Mouse (Mus musculus): Measurements from ENCODE around the gene Slc17a7. TPM values are rescaled to one million over a fixed set of nuclear protein-coding genes. Genes with fewer than 3 reads are reported as not detected.

Slc17a7 gene
- polyA plus RNA-seq, 1 experiment from 2014 or later = 0.15 TPM

- no peaks in the 10 kb centered on the region for H3K27me3 ChIP-seq (replicated peaks)
- peak within 1 kb of the TSS; percentile 60 for H3K4me3 ChIP-seq (replicated peaks)
- H3K9ac ChIP-seq = peak within 1 kb of the TSS; percentile 69
- no peak within 1 kb of the TSS for H3K27ac ChIP-seq
- H3K9me3 ChIP-seq = no peaks in the 10 kb centered on the region
- H3K36me3 ChIP-seq = no peaks in the 10 kb centered on the region
- WGBS = 3% methylated on average over 29 of the region's 29 CpGs
- peak; percentile 90 for ATAC-seq
- H3K4me1 ChIP-seq (replicated peaks) = peaks cover 9% of the 10 kb centered on the region
- peak within 1 kb of the TSS; percentile 84 for H3K4me2 ChIP-seq (replicated peaks)
Observed at GRCm38 (mm10) chr7:45135993-45136567, 27.7 kb upstream of the Slc17a7 start, which contains the start of the genes Gm45713 and Flt3l. Gm45713 (minus strand) TSS chr7:45136231. Flt3l (minus strand) TSS chr7:45136432.

- H3K9ac ChIP-seq = no peak overlapping the region
- H3K4me1 ChIP-seq (replicated peaks) = peaks cover 9% of the 10 kb centered on the region
- H3K4me3 ChIP-seq (replicated peaks) = no peak overlapping the region
- H3K36me3 ChIP-seq = 0 out of 2 replicates have a peak, but pooled peaks cover 3% of the 10 kb centered on the region
- H3K9me3 ChIP-seq = no peaks in the 10 kb centered on the region
- no peaks in the 10 kb centered on the region for H3K27me3 ChIP-seq (replicated peaks)
- WGBS = 73% methylated on average over 12 of the region's 12 CpGs
- no peak for ATAC-seq
- no peak overlapping the region for H3K27ac ChIP-seq
- no peak overlapping the region for H3K4me2 ChIP-seq (replicated peaks)
Observed at GRCm38 (mm10) chr7:45137171-45138006, 26.4 kb upstream of the Slc17a7 start.

GRCm38 (mm10) chr7:45138403-45138802 is 25.3 kb upstream of the Slc17a7 start:
- Histone ChIP-seq H3K4me2 (replicated peaks) (no peak overlapping the region), H3K4me3 (replicated peaks) (no peak overlapping the region), H3K36me3 (0 out of 2 replicates have a peak, but pooled peaks cover 8% of the 10 kb centered on the region), H3K4me1 (replicated peaks) (peaks cover 9% of the 10 kb centered on the region), H3K9me3 (no peaks in the 10 kb centered on the region), H3K9ac (no peak overlapping the region), H3K27me3 (replicated peaks) (no peaks in the 10 kb centered on the region), H3K27ac (no peak overlapping the region)
- 74% methylated on average over 1 of the region's 1 CpGs for WGBS
- ATAC-seq = no peak

- H3K4me1 ChIP-seq (replicated peaks) = peaks cover 7% of the 10 kb centered on the region
- H3K9me3 ChIP-seq = no peaks in the 10 kb centered on the region
- no peak for ATAC-seq
- no peaks in the 10 kb centered on the region for H3K27me3 ChIP-seq (replicated peaks)
- H3K9ac ChIP-seq = no peak overlapping the region
- H3K36me3 ChIP-seq = peaks cover 16% of the 10 kb centered on the region
- H3K27ac ChIP-seq = no peak overlapping the region
- no peak overlapping the region for H3K4me3 ChIP-seq (replicated peaks)
- H3K4me2 ChIP-seq (replicated peaks) = no peak overlapping the region
- 64% methylated on average over 8 of the region's 8 CpGs for WGBS
Observed at GRCm38 (mm10) chr7:45139904-45140723, 23.6 kb upstream of the Slc17a7 start.

GRCm38 (mm10) chr7:45141319-45141718 is 22.4 kb upstream of the Slc17a7 start:
- H3K4me2 ChIP-seq (replicated peaks) = no peak overlapping the region
- H3K27ac ChIP-seq = no peak overlapping the region
- H3K27me3 ChIP-seq (replicated peaks) = no peaks in the 10 kb centered on the region
- no peak for ATAC-seq
- 80% methylated on average over 3 of the region's 3 CpGs for WGBS
- H3K9me3 ChIP-seq = no peaks in the 10 kb centered on the region
- H3K36me3 ChIP-seq = peaks cover 26% of the 10 kb centered on the region
- no peak overlapping the region for H3K9ac ChIP-seq
- H3K4me3 ChIP-seq (replicated peaks) = no peak overlapping the region
- H3K4me1 ChIP-seq (replicated peaks) = no peaks in the 10 kb centered on the region

- Histone ChIP-seq H3K9ac (no peak overlapping the region), H3K36me3 (peaks cover 31% of the 10 kb centered on the region), H3K9me3 (no peaks in the 10 kb centered on the region), H3K27me3 (replicated peaks) (no peaks in the 10 kb centered on the region), H3K4me2 (replicated peaks) (no peak overlapping the region), H3K27ac (no peak overlapping the region), H3K4me1 (replicated peaks) (no peaks in the 10 kb centered on the region), H3K4me3 (replicated peaks) (no peak overlapping the region)
- 81% methylated on average over 5 of the region's 5 CpGs for WGBS
- no peak for ATAC-seq
Observed at GRCm38 (mm10) chr7:45141914-45142313, 21.8 kb upstream of the Slc17a7 start.

- WGBS = 82% methylated on average over 13 of the region's 13 CpGs
Observed at GRCm38 (mm10) chr7:45144368-45145174, 19.2 kb upstream of the Slc17a7 start.

GRCm38 (mm10) chr7:45145460-45145859 is 18.3 kb upstream of the Slc17a7 start:
- no peak for ATAC-seq
- Histone ChIP-seq H3K27me3 (replicated peaks) (no peaks in the 10 kb centered on the region), H3K9ac (no peak overlapping the region), H3K9me3 (no peaks in the 10 kb centered on the region), H3K27ac (no peak overlapping the region), H3K4me3 (replicated peaks) (no peak overlapping the region), H3K36me3 (peaks cover 31% of the 10 kb centered on the region), H3K4me1 (replicated peaks) (peaks cover 10% of the 10 kb centered on the region), H3K4me2 (replicated peaks) (no peak overlapping the region)
- 95% methylated on average over 8 of the region's 8 CpGs for WGBS

More at GRCm38 (mm10) chr7:45144368-45145174, 19.2 kb upstream of the Slc17a7 start:
- no peak for ATAC-seq
- Histone ChIP-seq H3K36me3 (peaks cover 31% of the 10 kb centered on the region), H3K9me3 (no peaks in the 10 kb centered on the region), H3K4me1 (replicated peaks) (peaks cover 9% of the 10 kb centered on the region; the same call in 1 of the 2 replicates), H3K27me3 (replicated peaks) (no peaks in the 10 kb centered on the region), H3K4me3 (replicated peaks) (no peak overlapping the region), H3K9ac (no peak overlapping the region), H3K4me2 (replicated peaks) (no peak overlapping the region), H3K27ac (no peak overlapping the region)

- no peak overlapping the region for H3K4me3 ChIP-seq (replicated peaks)
- peaks cover 29% of the 10 kb centered on the region for H3K36me3 ChIP-seq
- H3K9ac ChIP-seq = no peak overlapping the region
- H3K9me3 ChIP-seq = no peaks in the 10 kb centered on the region
- H3K4me2 ChIP-seq (replicated peaks) = no peak overlapping the region
- no peaks in the 10 kb centered on the region for H3K27me3 ChIP-seq (replicated peaks)
- ATAC-seq = no peak
- no peak overlapping the region for H3K27ac ChIP-seq
- WGBS = 96% methylated on average over 11 of the region's 11 CpGs
- peaks cover 18% of the 10 kb centered on the region for H3K4me1 ChIP-seq (replicated peaks)
Observed at GRCm38 (mm10) chr7:45147267-45147666, 16.5 kb upstream of the Slc17a7 start.

GRCm38 (mm10) chr7:45147899-45148298 is 15.8 kb upstream of the Slc17a7 start:
- H3K4me3 ChIP-seq (replicated peaks) = no peak overlapping the region
- H3K36me3 ChIP-seq = peaks cover 24% of the 10 kb centered on the region
- 69% methylated on average over 11 of the region's 11 CpGs for WGBS
- no peak overlapping the region for H3K27ac ChIP-seq
- H3K4me1 ChIP-seq (replicated peaks) = peaks cover 18% of the 10 kb centered on the region
- H3K9ac ChIP-seq = no peak overlapping the region
- H3K4me2 ChIP-seq (replicated peaks) = no peak overlapping the region
- no peaks in the 10 kb centered on the region for H3K9me3 ChIP-seq
- no peaks in the 10 kb centered on the region for H3K27me3 ChIP-seq (replicated peaks)
- peak; percentile 30; the same call in 1 of the 2 replicates for ATAC-seq

GRCm38 (mm10) chr7:45148534-45149098 is 15.1 kb upstream of the Slc17a7 start:
- Histone ChIP-seq H3K9ac (no peak overlapping the region), H3K4me3 (replicated peaks) (no peak overlapping the region), H3K36me3 (peaks cover 22% of the 10 kb centered on the region), H3K4me2 (replicated peaks) (no peak overlapping the region), H3K4me1 (replicated peaks) (peaks cover 18% of the 10 kb centered on the region), H3K27me3 (replicated peaks) (no peaks in the 10 kb centered on the region), H3K9me3 (no peaks in the 10 kb centered on the region), H3K27ac (peak overlapping the region; percentile 18; the same call in 1 of the 2 replicates)
- WGBS = 46% methylated on average over 4 of the region's 4 CpGs
- no peak for ATAC-seq

All from intestine, embryonic 15.5 days (tissue).